Mouse (Mus musculus) right cerebral cortex, postnatal 25 days (tissue): ENCODE results near the gene Ccn2.

Experiments used
- DNase-seq: peaks from one replicate; pipeline ENCODE4 v3.0.0; 2022

The Ccn2 gene

GRCm38 (mm10) chr10:24595250-24596002, at the start of gene Ccn2:
Gene Ccn2 (plus strand): TSS chr10:24595442.
- peak; percentile 48 for DNase-seq

- DNase-seq, result no peak
These were observed 42.4 kb upstream of the Ccn2 start for GRCm38 (mm10) chr10:24552870-24553269.

- DNase-seq, result no peak
These were observed 41.2 kb upstream of the Ccn2 start for GRCm38 (mm10) chr10:24554091-24554490.

- no peak for DNase-seq
These were observed 36.9 kb upstream of the Ccn2 start for GRCm38 (mm10) chr10:24558366-24558765.

GRCm38 (mm10) chr10:24569691-24570420, 25.4 kb upstream of the Ccn2 start:
- no peak for DNase-seq

GRCm38 (mm10) chr10:24572044-24572960, 22.9 kb upstream of the Ccn2 start:
- no peak for DNase-seq

- DNase-seq, result no peak
These were observed 21.8 kb upstream of the Ccn2 start for GRCm38 (mm10) chr10:24573484-24573883.

- DNase-seq, result no peak
These were observed 14.2 kb upstream of the Ccn2 start for GRCm38 (mm10) chr10:24581076-24581475.

- DNase-seq, result no peak
These were observed 6.4 kb upstream of the Ccn2 start for GRCm38 (mm10) chr10:24588824-24589223.

GRCm38 (mm10) chr10:24589238-24589637, 6.0 kb upstream of the Ccn2 start:
- DNase-seq, result no peak

GRCm38 (mm10) chr10:24590546-24590945, 4.7 kb upstream of the Ccn2 start:
- no peak for DNase-seq

- DNase-seq, result peak; percentile 75
These were observed 4.1 kb upstream of the Ccn2 start for GRCm38 (mm10) chr10:24591136-24591535.

- DNase-seq, result no peak
These were observed 3.5 kb upstream of the Ccn2 start for GRCm38 (mm10) chr10:24591741-24592140.

- no peak for DNase-seq
These were observed 2.9 kb upstream of the Ccn2 start for GRCm38 (mm10) chr10:24592318-24592717.

- no peak for DNase-seq
These were observed 2.3 kb upstream of the Ccn2 start for GRCm38 (mm10) chr10:24592969-24593368.

- DNase-seq, result no peak
These were observed 1.7 kb upstream of the Ccn2 start for GRCm38 (mm10) chr10:24593556-24593955.

GRCm38 (mm10) chr10:24596003-24596868, 994 bp downstream of the Ccn2 start:
- no peak for DNase-seq

GRCm38 (mm10) chr10:24596869-24597339, 1.7 kb downstream of the Ccn2 start:
- no peak for DNase-seq

GRCm38 (mm10) chr10:24597789-24598188, 2.5 kb downstream of the Ccn2 start:
- no peak for DNase-seq

GRCm38 (mm10) chr10:24598693-24599092, 3.5 kb downstream of the Ccn2 start:
- no peak for DNase-seq

GRCm38 (mm10) chr10:24599802-24600201, 4.6 kb downstream of the Ccn2 start:
- no peak for DNase-seq

- DNase-seq, result no peak
These were observed 7.8 kb downstream of the Ccn2 start for GRCm38 (mm10) chr10:24603035-24603434.
